Mouse (Mus musculus): Measurements from ENCODE around the gene Olfr1423.
"Not testable (repeated sequence)": the region's sequence is repeated elsewhere in the genome, so short reads cannot be mapped to it uniquely, and the experiment has no call there.

The Olfr1423 gene

DNA sequence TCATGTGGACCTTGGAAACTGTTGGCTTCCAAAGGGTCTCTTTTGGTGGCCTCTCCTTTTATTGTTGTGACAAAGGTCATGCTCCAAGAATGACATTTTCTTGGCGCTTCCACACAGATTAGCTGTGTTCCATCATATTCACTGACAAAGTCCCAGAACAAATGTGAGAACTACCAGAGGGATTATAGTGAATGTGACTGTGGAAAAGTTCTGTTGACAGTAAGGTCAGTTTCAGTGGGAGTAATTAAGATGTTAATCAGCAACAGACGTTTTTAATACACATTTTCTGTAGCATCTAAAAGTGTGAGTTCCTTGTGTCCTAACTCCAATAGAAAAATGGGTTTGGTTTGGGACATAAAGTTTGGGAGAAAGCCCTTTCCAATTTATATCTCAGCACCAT lies at the start of gene Olfr1423:
Gene Olfr1423, minus strand, starts transcription at position 101 of the 400 bp plus-strand sequence.
- in situ Hi-C loops (cut with MboI, MseI): no loop called here

DNA sequence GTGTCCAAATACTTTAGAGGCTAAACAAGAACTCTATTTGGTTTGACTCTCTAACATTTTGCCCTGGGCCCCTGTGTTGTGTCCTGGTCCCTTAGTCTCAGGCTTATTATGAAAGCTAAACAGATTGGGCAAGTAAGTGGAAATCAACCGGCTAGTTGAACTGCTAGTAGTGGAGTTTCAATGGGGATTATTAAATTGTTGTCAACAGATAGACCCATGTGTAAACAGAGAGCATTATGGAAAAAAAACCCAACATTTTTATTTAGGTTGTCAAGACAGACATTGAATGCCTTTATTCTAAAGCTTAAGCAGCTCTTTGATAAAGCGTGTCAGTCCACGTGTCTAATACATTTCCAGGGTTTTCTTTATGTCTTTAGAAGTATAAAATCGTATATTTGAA lies 36.5 kb upstream of the Olfr1423 start, which contains the start of gene Olfr1425:
Gene Olfr1425, minus strand, starts transcription at position 101 of the 400 bp plus-strand sequence.
- in situ Hi-C loops (cut with MboI, MseI): not testable (repeated sequence)

DNA sequence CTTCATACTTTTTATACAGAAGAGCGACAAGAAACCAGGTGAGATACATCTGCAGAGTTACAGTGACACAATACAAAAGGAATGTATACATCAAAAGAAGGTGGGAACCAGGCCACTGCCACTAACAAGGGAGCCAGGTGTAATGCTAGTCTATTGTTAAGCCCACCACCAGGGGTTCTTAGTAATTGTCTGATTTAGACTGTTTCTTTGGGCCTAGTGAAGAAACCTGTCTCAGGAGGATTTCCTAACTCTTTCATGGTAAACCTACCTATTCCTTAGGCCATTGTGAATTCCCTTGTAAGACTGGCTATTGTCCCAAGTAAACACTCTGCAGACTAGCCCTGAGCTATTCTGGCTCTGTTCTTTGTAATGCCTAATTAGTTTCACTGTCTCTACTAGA lies 28.4 kb upstream of the Olfr1423 start:
- in situ Hi-C loops (cut with MboI, MseI): not testable (repeated sequence)

DNA sequence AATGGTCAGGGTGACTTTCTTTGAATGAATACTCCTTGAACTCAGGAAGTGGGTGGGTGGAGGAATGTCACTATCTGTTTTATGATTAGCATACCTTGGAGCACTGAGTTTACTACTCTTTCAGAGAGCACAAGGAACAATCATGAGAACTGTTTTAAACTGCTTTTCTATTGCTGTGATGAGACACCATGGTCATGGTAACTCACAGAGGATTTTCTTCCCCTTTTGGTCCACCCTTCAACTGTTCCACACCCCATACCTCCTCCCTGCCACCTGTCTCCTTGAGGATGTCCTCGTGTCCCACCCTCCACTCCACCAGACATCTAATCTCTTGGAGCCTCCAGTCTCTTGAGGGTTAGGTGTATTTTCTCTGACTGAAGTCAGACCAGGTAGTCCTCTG lies 26.7 kb upstream of the Olfr1423 start:
- in situ Hi-C loops (cut with MboI, MseI): not testable (repeated sequence)

DNA sequence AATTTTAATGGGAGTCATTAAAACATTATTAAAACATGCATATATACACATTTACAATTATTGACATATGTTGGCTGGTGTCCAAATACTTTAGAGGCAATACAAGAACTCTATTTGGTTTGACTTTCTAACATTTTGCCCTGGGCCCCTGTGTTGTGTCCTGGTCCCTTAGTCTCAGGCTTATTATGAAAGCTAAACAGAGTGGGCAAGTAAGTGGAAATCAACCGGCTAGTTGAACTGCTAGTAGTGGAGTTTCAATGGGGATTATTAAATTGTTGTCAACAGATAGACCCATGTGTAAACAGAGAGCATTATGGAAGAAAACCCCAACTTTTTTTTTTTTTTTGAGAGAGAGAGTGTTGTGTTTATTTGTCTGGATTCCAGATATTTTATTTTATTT lies 21.5 kb upstream of the Olfr1423 start, which contains the start of gene Olfr1424:
Gene Olfr1424, minus strand, starts transcription at position 101 of the 400 bp plus-strand sequence.
- in situ Hi-C loops (cut with MboI, MseI): not testable (repeated sequence)

DNA sequence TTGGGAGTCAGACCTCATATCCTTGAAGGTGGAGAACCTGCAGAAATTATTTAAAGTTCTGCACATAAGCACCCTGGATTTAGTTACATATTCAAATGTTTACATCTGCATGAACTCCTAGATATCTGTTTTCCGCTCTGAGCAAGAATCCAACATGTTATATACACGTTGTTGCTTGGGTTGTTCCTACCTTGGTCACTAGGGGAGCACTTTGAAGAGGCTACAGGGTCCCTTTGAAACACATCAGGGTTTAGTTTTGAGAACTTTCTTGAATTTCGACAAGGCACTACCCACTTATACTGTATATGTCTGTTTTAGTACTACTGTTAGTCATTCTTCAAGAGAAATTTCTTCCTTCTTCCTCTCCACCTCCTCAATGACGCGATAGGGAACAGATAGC lies 2.0 kb upstream of the Olfr1423 start:
- in situ Hi-C loops (cut with MboI, MseI): no loop called here

DNA sequence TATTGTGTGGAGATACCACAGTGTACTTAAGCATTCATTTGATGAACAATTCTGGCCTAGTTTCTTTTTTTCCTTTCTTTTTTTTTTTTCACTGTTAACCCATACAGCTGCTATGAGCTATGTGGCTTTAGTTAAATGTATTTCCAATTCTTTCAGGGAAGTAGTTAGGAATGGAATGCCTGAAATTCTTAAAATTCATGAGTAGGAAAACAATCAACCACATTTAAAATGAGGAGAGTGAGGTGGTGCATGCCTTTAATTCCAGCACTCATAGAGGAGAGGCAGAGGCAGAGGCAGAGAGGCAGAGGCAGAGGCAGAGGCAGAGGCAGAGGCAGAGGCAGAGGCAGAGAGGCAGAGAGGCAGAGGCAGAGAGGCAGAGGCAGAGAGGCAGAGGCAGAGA lies 3.4 kb downstream of the Olfr1423 start:
- in situ Hi-C loops (cut with MboI, MseI): no loop called here

DNA sequence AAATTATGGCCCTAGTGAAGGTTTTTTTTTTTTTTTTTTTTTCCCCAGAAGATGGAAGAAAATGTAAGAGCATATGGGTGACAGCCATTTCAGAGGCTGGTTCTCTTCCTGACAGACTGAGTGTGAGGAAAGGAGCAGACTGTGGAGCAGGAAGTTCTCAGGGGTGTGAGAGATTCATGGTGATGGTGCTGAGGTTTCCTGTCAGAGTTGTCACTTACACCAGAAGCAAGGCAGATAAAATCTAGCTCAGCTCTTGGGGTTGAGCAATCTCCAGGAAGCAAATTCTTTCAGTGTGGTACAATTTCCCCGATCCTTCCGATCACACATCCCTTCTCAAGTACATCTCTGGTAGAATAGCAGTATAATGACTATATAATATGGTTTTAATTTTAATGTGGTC lies 14.5 kb downstream of the Olfr1423 start:
- in situ Hi-C loops (cut with MboI, MseI): no loop called here

DNA sequence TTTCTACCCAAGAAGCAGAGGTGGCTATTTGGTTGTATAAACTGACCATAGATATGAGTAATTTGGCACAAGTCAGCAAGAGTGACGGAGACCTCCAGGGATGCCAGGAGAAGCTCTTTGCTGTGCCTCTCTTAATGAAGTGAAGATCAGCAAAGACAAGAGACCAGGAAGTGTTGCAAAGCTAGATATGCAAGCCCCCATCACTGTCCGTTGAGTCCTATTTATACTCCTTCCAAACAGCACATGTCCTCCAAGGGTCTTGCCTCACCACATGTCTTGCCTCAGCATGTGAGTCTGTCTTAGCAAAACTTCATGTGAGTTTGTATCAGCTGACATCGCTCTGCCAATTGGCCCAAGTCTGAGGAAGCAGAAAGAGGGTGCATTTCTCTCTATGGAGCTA lies 15.8 kb downstream of the Olfr1423 start:
- in situ Hi-C loops (cut with MboI, MseI): no loop called here

DNA sequence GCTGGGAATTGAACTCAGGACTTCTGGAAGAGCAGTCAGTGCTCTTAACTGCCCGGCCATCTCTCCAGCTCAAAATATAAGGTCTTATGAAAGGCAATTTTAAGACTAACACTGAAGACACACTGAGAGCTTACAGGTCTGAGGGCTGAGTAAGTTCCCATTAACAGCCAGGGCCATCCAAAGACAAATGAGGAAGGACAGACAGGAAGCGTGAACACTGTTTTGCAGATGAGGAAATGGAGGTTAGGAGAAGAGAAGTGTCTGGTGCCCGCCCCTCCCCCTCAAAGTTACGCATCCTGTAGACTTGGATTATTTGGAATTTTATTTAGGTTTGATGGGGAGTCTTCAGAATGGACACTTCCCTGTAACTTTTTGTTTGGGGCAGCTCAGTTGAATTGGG lies 17.0 kb downstream of the Olfr1423 start:
- in situ Hi-C loops (cut with MboI, MseI): loop anchor here (25.0 kb wide), 2 partner anchors 537 to 788 kb away; partner anchors contain the start of gene Gm8369

DNA sequence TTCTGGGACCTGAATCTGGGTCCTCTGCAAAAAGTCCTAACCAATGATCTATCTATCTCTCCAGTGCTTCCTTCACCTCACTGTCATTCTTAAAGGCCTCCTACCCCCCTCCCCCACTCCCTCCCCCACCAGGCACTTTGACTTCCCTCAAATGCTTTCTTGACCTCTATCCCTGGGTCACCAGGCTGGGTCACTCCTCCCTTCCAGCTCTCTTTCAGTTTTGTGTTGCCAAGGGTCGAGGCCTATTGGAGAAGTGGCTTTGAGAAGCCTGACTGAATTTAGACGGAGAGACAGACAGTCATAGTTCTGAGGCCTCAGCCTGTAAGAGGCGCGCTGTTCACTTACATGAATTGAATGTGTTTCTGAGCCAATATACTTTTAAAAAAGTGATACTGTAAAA lies 24.9 kb downstream of the Olfr1423 start:
- in situ Hi-C loops (cut with MboI, MseI): loop anchor here (25.0 kb wide), 2 partner anchors 529 to 796 kb away; partner anchors contain the start of gene Gm8369

DNA sequence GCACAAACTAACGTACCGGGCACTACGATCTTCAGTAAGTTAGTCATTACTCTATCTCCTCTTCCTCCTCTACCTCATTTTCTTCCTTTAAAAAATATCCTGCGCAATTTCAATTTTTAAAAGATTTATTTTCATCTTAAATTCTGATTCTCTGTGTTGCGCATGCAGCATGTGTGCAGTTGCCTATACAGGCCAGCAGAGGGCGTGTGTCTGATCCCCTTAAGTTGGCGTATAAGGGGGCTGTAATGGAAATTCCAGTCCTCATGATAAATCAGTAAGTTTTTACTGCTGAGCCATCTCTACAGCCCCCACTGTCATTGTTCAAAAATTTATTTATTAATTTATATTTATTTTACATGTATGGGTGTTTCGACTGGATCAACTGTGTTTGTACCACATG lies 25.4 kb downstream of the Olfr1423 start:
- in situ Hi-C loops (cut with MboI, MseI): loop anchor here (25.0 kb wide), 2 partner anchors 528 to 797 kb away; partner anchors contain the start of gene Gm8369

DNA sequence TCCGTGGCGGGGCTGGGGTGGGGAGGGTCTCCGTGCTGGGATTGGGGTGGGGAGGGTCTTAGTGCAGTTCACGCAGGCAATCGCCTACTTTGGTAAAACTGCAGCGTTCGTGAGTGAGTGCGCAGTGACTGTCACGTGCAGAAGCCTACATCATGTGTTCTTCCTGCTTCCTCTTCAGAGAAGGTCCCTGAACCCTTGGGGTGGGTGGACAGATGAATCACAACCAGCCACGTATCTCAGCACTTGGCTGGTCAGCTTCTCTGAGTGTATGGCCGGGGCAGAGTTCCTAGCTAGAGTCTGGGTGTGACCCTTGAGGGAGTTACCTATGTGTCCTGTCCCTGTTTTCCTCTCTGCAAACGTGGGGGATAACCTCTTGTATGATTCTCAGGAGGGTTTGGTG lies 27.9 kb downstream of the Olfr1423 start:
- in situ Hi-C loops (cut with MboI, MseI): loop anchor here (25.0 kb wide), 2 partner anchors 526 to 799 kb away; partner anchors contain the start of gene Gm8369

DNA sequence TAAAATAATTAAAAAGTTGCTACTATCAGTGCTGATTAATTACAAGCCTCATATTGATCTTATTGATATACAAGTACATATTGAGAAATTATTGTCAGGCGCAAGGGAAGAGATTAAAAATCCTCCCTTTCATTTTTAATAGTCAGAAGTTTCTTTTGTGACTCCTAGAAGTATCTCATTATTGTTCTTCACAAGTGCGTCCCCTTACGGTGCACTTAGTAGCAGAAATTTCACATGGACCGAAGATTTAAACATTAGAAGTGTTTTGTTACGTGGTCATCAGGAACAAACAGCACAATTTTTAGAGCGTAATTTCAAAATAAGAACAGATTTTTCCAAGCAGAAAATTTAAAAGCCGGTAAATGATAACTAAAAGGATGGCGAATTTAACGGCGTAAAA lies 28.5 kb downstream of the Olfr1423 start:
- in situ Hi-C loops (cut with MboI, MseI): loop anchor here (25.0 kb wide), 2 partner anchors 525 to 800 kb away; partner anchors contain the start of gene Gm8369

DNA sequence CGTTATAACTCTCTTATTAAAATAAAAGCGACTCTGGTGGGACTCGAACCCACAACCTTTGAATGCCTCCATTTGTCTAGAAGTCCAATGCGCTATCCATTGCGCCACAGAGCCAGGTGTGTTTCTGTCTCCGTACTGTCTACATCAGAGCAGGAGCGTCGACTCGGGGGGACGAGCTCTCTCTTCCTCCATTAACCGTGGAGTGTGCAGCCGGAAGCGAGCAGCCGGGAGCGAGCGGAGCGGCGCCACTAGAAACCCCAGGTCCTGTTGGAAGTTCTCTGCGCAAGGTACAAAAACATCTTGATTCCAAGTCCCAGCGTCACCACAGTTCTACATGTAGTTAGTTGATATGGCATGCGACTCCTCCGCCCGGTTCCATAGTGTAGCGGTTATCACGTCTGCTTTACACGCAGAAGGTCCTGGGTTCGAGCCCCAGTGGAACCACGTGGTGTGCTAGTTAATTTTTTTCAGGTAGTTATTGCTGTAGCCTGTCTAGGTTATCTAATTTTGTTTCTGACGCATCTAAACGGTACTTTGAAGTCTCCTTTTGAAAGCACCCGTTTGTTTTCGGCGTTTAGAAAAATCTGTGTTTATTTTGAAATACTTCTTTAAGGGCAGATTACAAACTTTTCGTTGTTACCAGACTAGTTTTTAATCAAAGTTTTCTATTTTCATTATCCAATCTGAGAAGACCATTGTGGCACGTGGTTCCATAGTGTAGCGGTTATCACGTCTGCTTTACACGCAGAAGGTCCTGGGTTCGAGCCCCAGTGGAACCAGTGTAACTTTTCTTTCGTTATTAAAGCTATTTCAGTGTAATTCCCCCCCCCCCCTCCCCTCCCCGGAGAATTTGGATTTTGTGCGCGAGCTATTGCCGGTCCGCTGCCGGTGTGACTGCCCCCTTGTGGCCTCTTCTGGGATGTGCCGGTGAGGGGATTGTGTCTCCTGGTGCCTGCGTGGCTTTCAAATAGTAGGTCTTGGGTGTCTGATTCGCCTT lies 29.3 kb downstream of the Olfr1423 start:
- in situ Hi-C loops (cut with MboI, MseI): loop anchor here (25.0 kb wide), 2 partner anchors 525 to 800 kb away; partner anchors contain the start of gene Gm8369

DNA sequence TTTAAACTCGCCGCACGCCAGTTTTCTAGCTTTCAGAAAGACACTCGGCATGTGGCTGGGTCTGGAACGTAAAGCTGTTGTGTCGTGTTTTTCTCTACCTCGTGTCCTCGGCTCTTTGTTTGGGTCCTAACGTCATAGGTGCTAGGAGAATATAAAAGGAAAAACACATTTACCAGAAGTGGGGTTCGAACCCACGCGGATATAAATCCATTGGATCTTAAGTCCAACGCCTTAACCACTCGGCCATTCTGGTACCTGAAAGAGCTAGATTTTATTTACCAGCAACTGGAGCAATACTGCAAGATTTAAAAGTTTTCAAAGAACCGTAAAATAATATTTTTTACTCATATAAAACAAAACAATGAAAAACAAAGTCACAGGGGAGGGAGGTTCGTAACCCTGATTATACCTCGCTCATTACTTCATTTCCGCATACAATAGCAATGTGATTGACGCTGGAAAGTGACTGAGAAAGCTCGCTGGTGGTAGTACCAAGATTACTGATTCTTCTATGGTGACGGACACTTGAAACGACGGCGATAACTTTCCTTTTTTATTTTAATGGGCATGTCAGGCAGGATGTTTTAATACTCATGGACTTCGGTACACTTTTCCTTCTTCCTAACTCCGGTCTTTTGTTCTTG lies 30.1 kb downstream of the Olfr1423 start:
- in situ Hi-C loops (cut with MboI, MseI): loop anchor here (25.0 kb wide), 2 partner anchors 524 to 801 kb away; partner anchors contain the start of gene Gm8369

DNA sequence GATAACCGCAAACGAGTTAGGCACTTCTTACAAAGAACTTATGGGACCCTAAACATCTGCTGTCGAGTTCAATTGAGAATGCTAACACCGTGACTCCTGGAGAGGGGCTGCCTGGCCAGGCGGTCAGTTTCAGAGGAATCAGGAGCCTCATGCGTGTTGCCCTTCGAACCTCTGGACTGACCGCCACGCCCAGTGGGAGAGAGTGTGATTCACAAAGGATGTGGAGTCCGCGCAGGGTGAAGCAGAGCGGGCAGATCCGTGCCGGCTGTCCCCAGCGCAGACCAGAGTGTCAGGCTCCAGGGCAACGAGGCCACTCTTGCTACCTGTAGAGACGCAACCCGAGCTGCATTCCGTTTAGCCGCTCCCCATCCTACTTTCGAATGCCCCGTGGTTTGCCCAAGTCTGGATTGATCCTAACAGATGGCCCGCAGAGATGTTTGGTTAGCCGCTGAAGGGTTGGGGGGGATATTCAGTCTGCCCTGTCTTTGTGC lies 30.8 kb downstream of the Olfr1423 start:
- in situ Hi-C loops (cut with MboI, MseI): loop anchor here (25.0 kb wide), 2 partner anchors 523 to 802 kb away; partner anchors contain the start of gene Gm8369

DNA sequence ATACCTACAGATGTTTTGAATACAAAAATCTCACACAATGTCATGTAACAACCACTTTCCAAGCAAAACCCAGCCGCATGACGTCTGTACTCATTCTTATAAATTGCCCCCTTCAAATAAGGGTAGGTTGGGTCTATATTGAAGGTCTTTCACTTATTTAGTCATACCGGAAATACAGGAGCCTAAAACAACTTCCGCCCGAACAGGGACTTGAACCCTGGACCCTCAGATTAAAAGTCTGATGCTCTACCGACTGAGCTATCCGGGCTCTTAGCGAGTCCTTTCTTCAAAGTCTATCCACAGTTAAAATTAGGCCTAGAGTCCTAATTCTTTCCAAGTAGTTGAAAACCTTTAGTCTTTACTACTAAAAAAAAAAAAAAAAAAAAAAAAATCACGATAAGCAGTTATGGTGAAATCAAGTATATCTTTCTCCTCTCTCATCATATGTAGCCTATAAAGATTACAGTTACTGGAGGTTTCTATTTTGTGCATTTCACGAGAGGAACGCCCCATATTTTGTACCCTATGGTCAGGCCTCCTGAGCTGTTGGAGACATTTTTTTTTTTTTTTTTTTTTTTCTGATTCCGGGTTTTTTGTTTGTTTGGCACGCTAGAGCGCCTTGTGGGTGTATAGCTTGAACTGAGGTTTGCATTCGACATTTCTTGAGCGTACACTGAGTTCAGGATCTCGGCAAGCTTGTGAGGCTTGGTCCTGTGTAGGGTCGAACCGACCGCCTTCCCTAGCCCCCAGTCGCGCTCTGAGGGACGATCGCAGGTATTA lies 31.4 kb downstream of the Olfr1423 start:
- in situ Hi-C loops (cut with MboI, MseI): loop anchor here (25.0 kb wide), 2 partner anchors 522 to 803 kb away; partner anchors contain the start of gene Gm8369

DNA sequence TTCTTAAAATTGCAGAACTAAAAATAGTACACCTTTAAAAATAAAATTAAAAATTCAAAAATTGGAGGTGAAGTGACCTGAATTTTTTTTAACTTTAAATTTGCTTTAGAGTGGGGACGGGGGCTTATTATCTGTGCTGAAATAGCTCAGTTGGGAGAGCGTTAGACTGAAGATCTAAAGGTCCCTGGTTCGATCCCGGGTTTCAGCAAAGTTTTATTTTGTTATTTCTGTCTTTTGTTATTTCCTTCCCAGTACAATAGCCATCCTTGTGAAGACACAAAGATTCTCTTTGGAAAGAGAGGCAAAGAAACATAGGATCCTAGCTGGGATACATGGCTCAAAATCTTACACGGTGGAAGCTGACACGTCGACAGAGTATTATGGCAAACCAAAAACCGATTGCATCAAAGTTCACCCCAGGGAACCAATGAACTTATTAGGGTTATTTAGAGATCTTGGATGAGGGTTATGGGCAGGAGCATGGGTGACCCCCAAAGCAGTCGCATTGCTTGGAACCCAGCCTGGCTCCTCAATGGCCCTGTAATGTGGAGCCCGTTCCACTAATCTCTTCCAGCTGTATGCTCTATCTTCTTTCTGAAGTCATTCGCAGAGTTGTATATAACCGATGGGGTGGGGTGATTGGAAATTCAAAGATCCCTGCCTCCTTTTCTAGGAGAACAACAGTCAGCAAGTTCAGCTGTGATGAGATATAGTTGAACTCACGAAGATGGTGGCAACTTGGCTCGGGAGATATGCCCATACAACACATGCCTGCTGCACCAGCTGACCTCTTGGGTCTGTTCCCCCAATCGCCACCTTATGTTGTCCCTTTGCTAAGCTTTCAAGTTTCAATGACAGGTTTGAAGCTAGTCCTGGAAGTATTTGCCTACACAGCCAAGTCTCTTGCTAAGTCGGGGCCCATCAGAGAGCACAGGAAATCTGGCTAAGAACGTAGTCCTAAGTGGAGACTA lies 32.4 kb downstream of the Olfr1423 start:
- in situ Hi-C loops (cut with MboI, MseI): loop anchor here (25.0 kb wide), 2 partner anchors 521 to 804 kb away; partner anchors contain the start of gene Gm8369

Measured in T-helper 2 cell (primary cell).